Mouse (Mus musculus): ENCODE data around the gene Taco1.

GRCm38 (mm10) chr11:106020051-106020763 lies 45.7 kb upstream of the Taco1 start:
- TF ChIP-seq POLR2A (IDR thresholded peaks at IDR 0.05; ENCODE audit: borderline replicate concordance, extremely low read depth, low read depth, low read length), result no peak
- no peak for TF ChIP-seq CTCF (IDR thresholded peaks at IDR 0.05; ENCODE audit: insufficient read depth, low read length)

All from lung, adult 2 months (tissue).